Mouse (Mus musculus) gastrocnemius, postnatal 36 days (tissue): ENCODE results near the gene Btn1a1. TPM values are rescaled to one million over a fixed set of nuclear protein-coding genes. Genes with fewer than 3 reads are reported as not detected.
A peak's percentile ranks its signal among the peaks of the same experiment; 100 is the strongest.

ENCODE experiments used
- DNase-seq, 2 experiments: peaks; one replicate each; pipeline ENCODE4 v3.0.0; 2022
- intact Hi-C: fragments of 180-260 bp; cut with DNase I; formaldehyde crosslinking; loops from one replicate; pipeline ENCODE4 v1.15.1; 2025
- long read RNA-seq, 2 experiments: library from polyadenylated mRNA; stranded (forward); transcript quantifications; one replicate each; pipeline ENCODE4 v2.0.0; 2021
- total RNA-seq, 2 experiments: library from RNA; stranded (reverse); gene quantifications; 2 replicates each; pipeline ENCODE4 v1.2.3; 2021

Gene Btn1a1
- not detected for total RNA-seq
- long read RNA-seq, experiment 1 = 0 reads
- long read RNA-seq, experiment 2 = 0 reads

- intact Hi-C loops = no loop called here
- no peak for DNase-seq
These were observed at the start of gene Btn1a1 for GRCm38 (mm10) chr13:23465600-23466109. Gene Btn1a1, minus strand, starts transcription at chr13:23465901.

GRCm38 (mm10) chr13:23515281-23515680, 49.6 kb upstream of the Btn1a1 start:
- intact Hi-C loops = loop anchor here (5.0 kb wide), 1 partner anchor 1488 kb away; no protein-coding TSS in a partner anchor
- no peak for DNase-seq

GRCm38 (mm10) chr13:23513517-23513916, 47.8 kb upstream of the Btn1a1 start:
- intact Hi-C loops = no loop called here
- no peak for DNase-seq

- no peak for DNase-seq
- intact Hi-C loops = no loop called here
These were observed 44.4 kb upstream of the Btn1a1 start for GRCm38 (mm10) chr13:23510127-23510526.

- no peak for DNase-seq
- intact Hi-C loops = no loop called here
These were observed 41.3 kb upstream of the Btn1a1 start for GRCm38 (mm10) chr13:23506819-23507515.

- intact Hi-C loops = no loop called here
- no peak for DNase-seq
These were observed 40.6 kb upstream of the Btn1a1 start for GRCm38 (mm10) chr13:23506351-23506750.

GRCm38 (mm10) chr13:23505662-23506345, 40.1 kb upstream of the Btn1a1 start:
- intact Hi-C loops = no loop called here
- DNase-seq = no peak

GRCm38 (mm10) chr13:23503797-23504196, 38.1 kb upstream of the Btn1a1 start:
- DNase-seq = no peak
- intact Hi-C loops = no loop called here

- intact Hi-C loops = no loop called here
- DNase-seq = no peak
These were observed 37.2 kb upstream of the Btn1a1 start for GRCm38 (mm10) chr13:23502916-23503315.

- no peak for DNase-seq
- intact Hi-C loops = no loop called here
These were observed 36.4 kb upstream of the Btn1a1 start for GRCm38 (mm10) chr13:23502031-23502567.

GRCm38 (mm10) chr13:23501511-23501910, 35.8 kb upstream of the Btn1a1 start:
- intact Hi-C loops = no loop called here

GRCm38 (mm10) chr13:23500424-23501200, 34.9 kb upstream of the Btn1a1 start:
- intact Hi-C loops = no loop called here
- peak in 1 of 2 experiments; percentile 22 for DNase-seq

More at GRCm38 (mm10) chr13:23501511-23501910, 35.8 kb upstream of the Btn1a1 start:
- no peak for DNase-seq

GRCm38 (mm10) chr13:23499943-23500342, 34.2 kb upstream of the Btn1a1 start:
- intact Hi-C loops = loop anchor here (5.0 kb wide), 1 partner anchor 38 kb away; no protein-coding TSS in a partner anchor
- no peak for DNase-seq

- DNase-seq = no peak
These were observed 33.0 kb upstream of the Btn1a1 start for GRCm38 (mm10) chr13:23498653-23499052.

GRCm38 (mm10) chr13:23497656-23498321, 32.1 kb upstream of the Btn1a1 start:
- intact Hi-C loops = loop anchor here (5.0 kb wide), 1 partner anchor 35 kb away; no protein-coding TSS in a partner anchor
- no peak for DNase-seq

More at GRCm38 (mm10) chr13:23498653-23499052, 33.0 kb upstream of the Btn1a1 start:
- intact Hi-C loops = loop anchor here (5.0 kb wide), 1 partner anchor 36 kb away; no protein-coding TSS in a partner anchor

GRCm38 (mm10) chr13:23495526-23495925, 29.8 kb upstream of the Btn1a1 start:
- intact Hi-C loops = loop anchor here (5.0 kb wide), 1 partner anchor 33 kb away; no protein-coding TSS in a partner anchor
- no peak for DNase-seq

GRCm38 (mm10) chr13:23491990-23492389, 26.3 kb upstream of the Btn1a1 start:
- no peak for DNase-seq
- intact Hi-C loops = no loop called here

GRCm38 (mm10) chr13:23491263-23491662, 25.6 kb upstream of the Btn1a1 start:
- intact Hi-C loops = no loop called here
- no peak for DNase-seq

- intact Hi-C loops = no loop called here
These were observed 25.2 kb upstream of the Btn1a1 start for GRCm38 (mm10) chr13:23490863-23491262.

More at GRCm38 (mm10) chr13:23490863-23491262, 25.2 kb upstream of the Btn1a1 start:
- no peak for DNase-seq
